Mouse (Mus musculus): ENCODE results near the gene Vmn2r24.

- no peak for TF ChIP-seq CTCF (IDR thresholded peaks at IDR 0.05; ENCODE audit: borderline replicate concordance, insufficient read depth, low read length)
- no peak for TF ChIP-seq POLR2A (IDR thresholded peaks at IDR 0.05; ENCODE audit: low read depth, low read length)
These were observed 41.3 kb downstream of the Vmn2r24 start for GRCm38 (mm10) chr6:123819951-123820350.

Data from embryonic fibroblast, embryonic 13.5 days (primary cell).